12 mouse cellular contexts compared by ENCODE assay signal in the genomic region with DNA sequence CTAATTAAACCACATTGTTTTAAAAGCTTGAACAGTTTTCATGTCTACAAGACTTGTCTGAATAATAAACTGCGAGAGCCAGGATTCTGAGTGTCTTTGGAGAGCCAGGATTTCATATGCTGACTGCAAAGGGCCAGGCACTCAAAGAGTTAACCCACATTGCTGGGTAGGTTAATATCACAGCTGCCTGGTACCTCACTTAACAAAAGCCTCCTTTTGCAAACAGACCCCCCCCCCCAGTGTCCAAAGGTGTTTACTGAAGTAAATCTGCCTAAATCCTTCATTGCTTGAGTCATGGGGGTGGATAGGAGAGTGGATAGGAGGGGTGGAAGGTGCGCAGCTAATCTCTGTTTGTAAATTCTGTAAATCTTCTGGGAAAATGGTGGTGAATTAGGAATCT. TPM values are rescaled to one million over a fixed set of nuclear protein-coding genes. Genes with fewer than 3 reads are reported as not detected.
DNase-seq lines count a peak whose midpoint lies in the region; ATAC-seq lines count a peak whose summit lies in the region.
"Had no signal": no experiment of that assay in that cellular context is flagged by ENCODE, and none has a peak within 500 bp of the region (broad histone marks: within the 10 kb centered on the region; RNA-seq: fewer than 3 reads in every experiment).

No protein-coding gene starts in this region.

- H3K4me1 ChIP-seq in hindbrain, embryonic 16.5 days (ENCODE audit: control insufficient read depth, insufficient read depth, low read depth, low read length): peaks cover 29% of the 10 kb centered on the region
- peaks cover 19% of the 10 kb centered on the region; the same call in 1 of the 2 replicates for H3K4me1 ChIP-seq in hindbrain, embryonic 11.5 days (replicated peaks; ENCODE audit: control insufficient read depth, insufficient read depth, low read length)
- H3K4me1 ChIP-seq in midbrain, embryonic 10.5 days: peaks cover 100% of the 10 kb centered on the region
- peaks cover 70% of the 10 kb centered on the region for H3K4me1 ChIP-seq in midbrain, embryonic 15.5 days
- H3K4me1 ChIP-seq in forebrain, embryonic 15.5 days: peaks cover 94% of the 10 kb centered on the region
- H3K4me1 ChIP-seq in midbrain, embryonic 14.5 days (ENCODE audit: control insufficient read depth, insufficient read depth, low read length): peaks cover 87% of the 10 kb centered on the region

- H3K27ac ChIP-seq in hindbrain, embryonic 16.5 days (ENCODE audit: low read depth, low read length): 0 out of 2 replicates have a peak overlapping the region, but pooled peaks have one; percentile 17
- no peak overlapping the region for H3K27ac ChIP-seq in hindbrain, embryonic 11.5 days (ENCODE audit: low read depth, low read length)
- peak overlapping the region; percentile 100 for H3K27ac ChIP-seq in midbrain, embryonic 10.5 days (replicated peaks)
- no peak overlapping the region for H3K27ac ChIP-seq in midbrain, embryonic 15.5 days
- H3K27ac ChIP-seq in forebrain, embryonic 15.5 days (replicated peaks): peak overlapping the region; percentile 55
- H3K27ac ChIP-seq in midbrain, embryonic 14.5 days (replicated peaks; ENCODE audit: low read depth, low read length): no peak overlapping the region
- H3K27ac ChIP-seq: limb, embryonic 15.5 days had no signal

- no peaks in the 10 kb centered on the region for H3K27me3 ChIP-seq in hindbrain, embryonic 16.5 days (replicated peaks; ENCODE audit: control insufficient read depth, insufficient read depth, low read length)
- no peaks in the 10 kb centered on the region for H3K27me3 ChIP-seq in hindbrain, embryonic 11.5 days (ENCODE audit: control insufficient read depth, insufficient read depth, low read length)
- H3K27me3 ChIP-seq in midbrain, embryonic 10.5 days (ENCODE audit: low read depth, poor library complexity, severe bottlenecking): no peaks in the 10 kb centered on the region
- no peaks in the 10 kb centered on the region for H3K27me3 ChIP-seq in midbrain, embryonic 15.5 days (replicated peaks)
- H3K27me3 ChIP-seq in forebrain, embryonic 15.5 days: no peaks in the 10 kb centered on the region
- H3K27me3 ChIP-seq in midbrain, embryonic 14.5 days (ENCODE audit: control insufficient read depth, insufficient read depth, low read length): no peaks in the 10 kb centered on the region

- H3K9ac ChIP-seq in hindbrain, embryonic 16.5 days (ENCODE audit: low read depth, low read length): no peak overlapping the region
- H3K9ac ChIP-seq in hindbrain, embryonic 11.5 days (ENCODE audit: low read depth, low read length): no peak overlapping the region
- H3K9ac ChIP-seq in midbrain, embryonic 15.5 days: no peak overlapping the region
- H3K9ac ChIP-seq in forebrain, embryonic 15.5 days (replicated peaks): 0 out of 2 replicates have a peak overlapping the region, but pooled peaks have one; percentile 6
- no peak overlapping the region for H3K9ac ChIP-seq in midbrain, embryonic 14.5 days (replicated peaks; ENCODE audit: low read length)
- H3K9ac ChIP-seq: limb, embryonic 15.5 days had no signal

- ATAC-seq in hindbrain, embryonic 16.5 days: no peak
- ATAC-seq in hindbrain, embryonic 11.5 days (ENCODE audit: low FRiP score): no peak
- no peak for ATAC-seq in midbrain, embryonic 15.5 days (replicated peaks)
- ATAC-seq in forebrain, embryonic 15.5 days (replicated peaks): no peak
- ATAC-seq in midbrain, embryonic 14.5 days (ENCODE audit: low FRiP score, low TSS enrichment): no peak

- no peaks in the 10 kb centered on the region for H3K36me3 ChIP-seq in hindbrain, embryonic 16.5 days (ENCODE audit: control insufficient read depth, insufficient read depth, low read length)
- H3K36me3 ChIP-seq in hindbrain, embryonic 11.5 days (ENCODE audit: control insufficient read depth, insufficient read depth, low read length): no peaks in the 10 kb centered on the region
- peaks cover 23% of the 10 kb centered on the region for H3K36me3 ChIP-seq in midbrain, embryonic 10.5 days
- no peaks in the 10 kb centered on the region for H3K36me3 ChIP-seq in midbrain, embryonic 15.5 days (replicated peaks)
- H3K36me3 ChIP-seq in forebrain, embryonic 15.5 days: no peaks in the 10 kb centered on the region
- H3K36me3 ChIP-seq in midbrain, embryonic 14.5 days (ENCODE audit: control insufficient read depth, insufficient read depth, low read length): no peaks in the 10 kb centered on the region
- H3K36me3 ChIP-seq: limb, embryonic 15.5 days had no signal

- no peak for DNase-seq in hindbrain, embryonic 11.5 days (ENCODE audit: low spot score)
- DNase-seq in midbrain, embryonic 10.5 days (ENCODE audit: low spot score): no peak
- peak; percentile 40 for DNase-seq in midbrain, embryonic 14.5 days
- DNase-seq in thymus, postnatal 25 days: no peak
- no peak for DNase-seq in cerebellum, adult 11 months
- DNase-seq: adrenal gland, postnatal 10 days; gastrocnemius, postnatal 14 days; thymus, adult 18-20 months had no signal

- H3K4me2 ChIP-seq in hindbrain, embryonic 16.5 days (ENCODE audit: low read length): peak overlapping the region; percentile 17; the same call in 1 of the 2 replicates
- no peak overlapping the region for H3K4me2 ChIP-seq in hindbrain, embryonic 11.5 days (replicated peaks; ENCODE audit: low read depth, low read length)
- no peak overlapping the region for H3K4me2 ChIP-seq in midbrain, embryonic 15.5 days
- 0 out of 2 replicates have a peak overlapping the region, but pooled peaks have one; percentile 13 for H3K4me2 ChIP-seq in forebrain, embryonic 15.5 days (replicated peaks)
- H3K4me2 ChIP-seq in midbrain, embryonic 14.5 days (ENCODE audit: low read length): no peak overlapping the region
- H3K4me2 ChIP-seq: limb, embryonic 15.5 days had no signal

- no peak overlapping the region for H3K4me3 ChIP-seq in hindbrain, embryonic 16.5 days (ENCODE audit: low read length)
- no peak overlapping the region for H3K4me3 ChIP-seq in hindbrain, embryonic 11.5 days (ENCODE audit: low read depth, low read length)
- peak overlapping the region; percentile 17 for H3K4me3 ChIP-seq in midbrain, embryonic 10.5 days
- no peak overlapping the region for H3K4me3 ChIP-seq in midbrain, embryonic 15.5 days
- no peak overlapping the region for H3K4me3 ChIP-seq in forebrain, embryonic 15.5 days
- no peak overlapping the region for H3K4me3 ChIP-seq in midbrain, embryonic 14.5 days (replicated peaks; ENCODE audit: low read depth, low read length)
- H3K4me3 ChIP-seq: limb, embryonic 15.5 days had no signal

- WGBS in hindbrain, embryonic 16.5 days: 66% methylated on average over 2 of the region's 2 CpGs
- 77% methylated on average over 2 of the region's 2 CpGs for WGBS in hindbrain, embryonic 11.5 days
- WGBS in midbrain, embryonic 10.5 days: 57% methylated on average over 2 of the region's 2 CpGs
- WGBS in midbrain, embryonic 15.5 days: 45% methylated on average over 2 of the region's 2 CpGs
- 54% methylated on average over 2 of the region's 2 CpGs for WGBS in forebrain, embryonic 15.5 days
- 28% methylated on average over 2 of the region's 2 CpGs for WGBS in midbrain, embryonic 14.5 days

- no peaks in the 10 kb centered on the region for H3K9me3 ChIP-seq in hindbrain, embryonic 16.5 days (ENCODE audit: control insufficient read depth, low read length)
- no peaks in the 10 kb centered on the region for H3K9me3 ChIP-seq in hindbrain, embryonic 11.5 days (ENCODE audit: control insufficient read depth, low read length)
- no peaks in the 10 kb centered on the region for H3K9me3 ChIP-seq in midbrain, embryonic 10.5 days (replicated peaks)
- no peaks in the 10 kb centered on the region for H3K9me3 ChIP-seq in midbrain, embryonic 15.5 days
- H3K9me3 ChIP-seq in forebrain, embryonic 15.5 days: no peaks in the 10 kb centered on the region
- H3K9me3 ChIP-seq in midbrain, embryonic 14.5 days (ENCODE audit: control insufficient read depth, low read length): no peaks in the 10 kb centered on the region
- H3K9me3 ChIP-seq: limb, embryonic 15.5 days had no signal

RNA-seq across cellular contexts. Expression of a gene that starts 15.6 kb away (rescaled TPM):
- polyA plus RNA-seq in hindbrain, embryonic 16.5 days (2015; fragmentation: Nextera tagmentation; extraction: Ambion mirVana): 30.3 and 36.8 TPM in 2 replicates
- polyA plus RNA-seq in hindbrain, embryonic 11.5 days (2014; fragmentation: Nextera tagmentation; extraction: Ambion mirVana): 57.7 and 58.8 TPM in 2 replicates
- polyA plus RNA-seq in midbrain, embryonic 10.5 days (2016; fragmentation: Nextera tagmentation; extraction: Ambion mirVana): 48.7 and 60.6 TPM in 2 replicates
- 30.8 and 31.5 TPM in 2 replicates for polyA plus RNA-seq in midbrain, embryonic 15.5 days (2015; fragmentation: Nextera tagmentation; extraction: Ambion mirVana)
- 106 and 119 TPM in 2 replicates for polyA plus RNA-seq in forebrain, embryonic 15.5 days (2015; fragmentation: Nextera tagmentation; extraction: Ambion mirVana)
- 25.5 and 32.3 TPM in 2 replicates for polyA plus RNA-seq in midbrain, embryonic 14.5 days (2014; fragmentation: Nextera tagmentation; extraction: Ambion mirVana)

Comparison
In these comparisons a context has a peak if more than half of its experiments do, and no peak if none do; other contexts are left out.
1. H3K27ac ChIP-seq: peak in hindbrain, embryonic 16.5 days (single experiment), midbrain, embryonic 10.5 days (single experiment) and forebrain, embryonic 15.5 days (single experiment); none in hindbrain, embryonic 11.5 days (single experiment), midbrain, embryonic 15.5 days (single experiment) and midbrain, embryonic 14.5 days (single experiment).
2. H3K4me2 ChIP-seq: peak in hindbrain, embryonic 16.5 days (single experiment) and forebrain, embryonic 15.5 days (single experiment); none in hindbrain, embryonic 11.5 days (single experiment), midbrain, embryonic 15.5 days (single experiment) and midbrain, embryonic 14.5 days (single experiment).